Mouse (Mus musculus): Measurements from ENCODE around the gene Pdik1l. TPM values are rescaled to one million over a fixed set of nuclear protein-coding genes. Genes with fewer than 3 reads are reported as not detected.

The Pdik1l gene
- polyA plus RNA-seq (2012; rRNA removed): 2.3 and 3.9 TPM in 2 replicates

GRCm38 (mm10) chr4:134287575-134288025 is at the start of gene Pdik1l:
Gene Pdik1l (minus strand): TSS chr4:134287895.

GRCm38 (mm10) chr4:134314876-134315275 is 27.2 kb upstream of the Pdik1l start, which contains the start of gene Trim63:
Gene Trim63 (plus strand): TSS chr4:134315120.

GRCm38 (mm10) chr4:134253722-134254324 is 33.9 kb downstream of the Pdik1l start, which contains the start of gene Grrp1:
Gene Grrp1 (minus strand): TSS chr4:134254106.

GRCm38 (mm10) chr4:134246719-134247258 is 40.9 kb downstream of the Pdik1l start, which contains the start of gene Gm30191:
Gene Gm30191 (plus strand): TSS chr4:134246935.

GRCm38 (mm10) chr4:134245148-134245843 is 42.4 kb downstream of the Pdik1l start, which contains the start of gene Zfp593:
Gene Zfp593 (minus strand): TSS chr4:134245592.

GRCm38 (mm10) chr4:134243516-134244250 is 44.0 kb downstream of the Pdik1l start, which contains the start of gene E130218I03Rik:
Gene E130218I03Rik (plus strand): TSS chr4:134243662.

GRCm38 (mm10) chr4:134238279-134238651 is 49.4 kb downstream of the Pdik1l start, which contains the start of gene Cnksr1:
Gene Cnksr1 (minus strand): TSS chr4:134238399.

GRCm38 (mm10) chr4:134227194-134227593 is 60.5 kb downstream of the Pdik1l start, which contains the start of gene Catsper4:
Gene Catsper4 (minus strand): TSS chr4:134227383.

Other genes starting within 250 kb of the Pdik1l start
- gene Zfp683, start 234.1 kb downstream of the Pdik1l start, polyA plus RNA-seq (2012; rRNA removed): 0.34 and 0.41 TPM in 2 replicates
- 3.2 and 3.6 TPM in 2 replicates for gene Crybg2, start 227.1 kb downstream of the Pdik1l start, polyA plus RNA-seq (2012; rRNA removed)
- gene Cd52, start 192.8 kb downstream of the Pdik1l start, polyA plus RNA-seq (2012; rRNA removed): 11.7 and 21.3 TPM in 2 replicates
- gene Ubxn11, start 185.3 kb downstream of the Pdik1l start, polyA plus RNA-seq (2012; rRNA removed): 37.7 and 40.6 TPM in 2 replicates
- gene Sh3bgrl3, start 159.1 kb downstream of the Pdik1l start, polyA plus RNA-seq (2012; rRNA removed): 482 and 666 TPM in 2 replicates
- 34.2 and 37.7 TPM in 2 replicates for gene Cep85, start 100.8 kb downstream of the Pdik1l start, polyA plus RNA-seq (2012; rRNA removed)
- not detected in 2 replicates for gene Gm7534, start 84.9 kb downstream of the Pdik1l start, polyA plus RNA-seq (2012; rRNA removed)
- 0.25 TPM in 1 of 2 replicates, not detected in the other for gene Catsper4, start 60.5 kb downstream of the Pdik1l start, polyA plus RNA-seq (2012; rRNA removed)
- gene Cnksr1, start 49.5 kb downstream of the Pdik1l start, polyA plus RNA-seq (2012; rRNA removed): 5.2 and 6.8 TPM in 2 replicates
- 0.16 and 0.17 TPM in 2 replicates for gene E130218I03Rik, start 44.2 kb downstream of the Pdik1l start, polyA plus RNA-seq (2012; rRNA removed)
- 13.4 and 15.5 TPM in 2 replicates for gene Zfp593, start 42.3 kb downstream of the Pdik1l start, polyA plus RNA-seq (2012; rRNA removed)
- gene Gm30191, start 41.0 kb downstream of the Pdik1l start, polyA plus RNA-seq (2012; rRNA removed): 0.44 TPM in 1 of 2 replicates, not detected in the other
- gene Grrp1, start 33.8 kb downstream of the Pdik1l start, polyA plus RNA-seq (2012; rRNA removed): 56.5 and 60.9 TPM in 2 replicates
- 0.36 and 1.1 TPM in 2 replicates for gene Trim63, start 27.2 kb upstream of the Pdik1l start, polyA plus RNA-seq (2012; rRNA removed)
- gene Slc30a2, start 55.3 kb upstream of the Pdik1l start, polyA plus RNA-seq (2012; rRNA removed): 10.6 and 10.8 TPM in 2 replicates
- 1.1 and 1.8 TPM in 2 replicates for gene Extl1, start 96.0 kb upstream of the Pdik1l start, polyA plus RNA-seq (2012; rRNA removed)
- gene Pafah2, start 108.4 kb upstream of the Pdik1l start, polyA plus RNA-seq (2012; rRNA removed): 14.3 and 20.1 TPM in 2 replicates
- 5.9 and 8.4 TPM in 2 replicates for gene Stmn1, start 180.4 kb upstream of the Pdik1l start, polyA plus RNA-seq (2012; rRNA removed)
- gene Paqr7, start 208.8 kb upstream of the Pdik1l start, polyA plus RNA-seq (2012; rRNA removed): 133 and 163 TPM in 2 replicates
- 1.1 and 1.5 TPM in 2 replicates for gene Aunip, start 223.1 kb upstream of the Pdik1l start, polyA plus RNA-seq (2012; rRNA removed)
- 131 and 161 TPM in 2 replicates for gene Mtfr1l, start 247.5 kb upstream of the Pdik1l start, polyA plus RNA-seq (2012; rRNA removed)

Measured in ovary, adult 2 months (tissue).